Mouse (Mus musculus): Measurements from ENCODE around the gene Prdx2.

DNA sequence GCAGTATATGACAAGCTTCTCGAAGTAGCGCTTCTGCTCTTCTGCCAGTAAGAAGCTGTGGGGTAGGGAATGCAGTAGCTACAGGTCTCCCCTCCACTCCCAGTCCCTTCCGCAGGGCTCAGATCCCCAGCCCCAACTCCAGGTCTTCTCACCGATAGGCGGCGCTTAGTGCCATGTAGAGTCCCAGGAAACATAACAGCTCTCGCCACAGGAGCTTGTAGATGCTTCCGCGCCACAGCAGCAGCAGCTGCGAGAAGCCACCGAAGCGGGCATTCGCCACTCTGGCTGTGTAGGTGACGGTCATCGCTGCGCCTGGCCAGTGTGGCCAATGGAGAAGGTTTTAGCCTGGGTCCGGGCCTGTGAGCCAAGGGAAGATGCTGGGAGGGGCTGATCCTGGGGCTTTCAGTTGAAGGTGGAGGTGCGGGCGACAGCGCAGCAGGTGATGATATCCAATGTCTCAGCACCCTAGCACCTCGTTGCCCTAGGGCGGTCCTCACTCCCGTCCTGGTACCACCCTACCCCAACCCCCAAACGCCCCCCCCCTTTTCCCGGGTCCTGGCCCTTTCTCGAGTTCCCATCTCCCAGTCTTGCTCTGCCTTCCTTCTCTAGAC, 43.9 kb downstream of the Prdx2 start:
- TF ChIP-seq POLR2A (IDR thresholded peaks at IDR 0.05; ENCODE audit: low read depth, low read length): no peak
- peak; percentile 56; the same call in 1 of the 2 replicates for TF ChIP-seq CTCF (IDR thresholded peaks at IDR 0.05; ENCODE audit: extremely low read depth, insufficient read depth, insufficient read length, insufficient replicate concordance)

Data from spleen, adult 2 months (tissue).